Mouse (Mus musculus) olfactory bulb, adult 2 months (tissue): Measurements from ENCODE around the gene Ddx28.

Source experiments
- CTCF ChIP-seq: fragments of 200-500 bp; IDR thresholded peaks from 2 replicates; pipeline ENCODE4 v1.5.1; 2012; ENCODE audit warnings: low read depth, mild to moderate bottlenecking, low read length, moderate library complexity; ENCODE audit not compliant: insufficient read depth
- POLR2A ChIP-seq: fragments of 200-500 bp; IDR thresholded peaks from 2 replicates; pipeline ENCODE4 v1.6.1; 2012; ENCODE audit warnings: mild to moderate bottlenecking, low read depth, low read length, moderate library complexity; ENCODE audit not compliant: insufficient read depth

DNA sequence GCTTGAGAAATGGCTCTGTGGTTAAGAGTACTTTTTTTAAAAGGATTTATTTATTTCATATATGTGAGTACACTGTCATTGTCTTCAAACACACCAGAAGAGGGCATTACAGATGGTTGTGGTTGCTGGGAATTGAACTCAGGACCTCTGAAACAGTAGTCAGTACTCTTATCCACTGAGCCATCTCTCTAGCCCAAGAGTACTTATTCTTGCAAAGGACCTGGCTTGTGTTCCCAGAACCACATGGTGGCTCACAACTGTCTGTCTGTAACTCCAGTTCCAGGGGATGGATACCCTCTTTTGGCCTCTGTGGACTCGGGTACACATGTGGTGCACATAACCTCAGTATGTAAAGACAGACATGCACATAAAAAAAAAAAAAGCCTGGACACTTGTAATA, 42.3 kb downstream of the Ddx28 start:
- no peak for TF ChIP-seq CTCF
- no peak for TF ChIP-seq POLR2A
